Mouse (Mus musculus): ENCODE results near the gene Topors. TPM values are rescaled to one million over a fixed set of nuclear protein-coding genes. Genes with fewer than 3 reads are reported as not detected.
"Not testable (repeated sequence)": the region's sequence is repeated elsewhere in the genome, so short reads cannot be mapped to it uniquely, and the experiment has no call there.

The Topors gene
- 43.2 and 43.4 TPM in 2 replicates for polyA plus RNA-seq (2016; fragmentation: Nextera tagmentation; extraction: Ambion mirVana)

- H3K27ac ChIP-seq: peak within 1 kb of the TSS; percentile 88
- peak within 1 kb of the TSS; percentile 66 for H3K9ac ChIP-seq
- H3K4me3 ChIP-seq: peak within 1 kb of the TSS; percentile 58
- H3K4me2 ChIP-seq (replicated peaks): peak within 1 kb of the TSS; percentile 75
- peaks cover 7% of the 10 kb centered on the region for H3K4me1 ChIP-seq
- peaks cover 16% of the 10 kb centered on the region; the same call in 1 of the 2 replicates for H3K36me3 ChIP-seq
- ATAC-seq (ENCODE audit: low FRiP score, low read depth): peak; percentile 92
- under 1% methylated on average over 38 of the region's 38 CpGs for WGBS
- no peaks in the 10 kb centered on the region for H3K27me3 ChIP-seq (replicated peaks)
- no peaks in the 10 kb centered on the region for H3K9me3 ChIP-seq
Observed at GRCm38 (mm10) chr4:40269430-40270032, at the start of gene Topors, which contains the start of gene Smim27. TSS of gene Topors (minus strand) at chr4:40269850. TSS of gene Smim27 (plus strand) at chr4:40269579.

GRCm38 (mm10) chr4:40317404-40317803, 47.8 kb upstream of the Topors start:
- 80% methylated on average over 3 of the region's 3 CpGs for WGBS
- H3K4me2 ChIP-seq (replicated peaks): no peak overlapping the region
- no peak for ATAC-seq (ENCODE audit: low FRiP score, low read depth)

GRCm38 (mm10) chr4:40313026-40313425, 43.4 kb upstream of the Topors start:
- Histone ChIP-seq H3K27me3 (replicated peaks) (no peaks in the 10 kb centered on the region), H3K27ac (no peak overlapping the region), H3K4me2 (replicated peaks) (no peak overlapping the region), H3K9ac (no peak overlapping the region), H3K9me3 (no peaks in the 10 kb centered on the region), H3K4me3 (no peak overlapping the region), H3K36me3 (no peaks in the 10 kb centered on the region), H3K4me1 (no peaks in the 10 kb centered on the region)
- WGBS: 85% methylated on average over 6 of the region's 6 CpGs
- no peak for ATAC-seq (ENCODE audit: low FRiP score, low read depth)

More at GRCm38 (mm10) chr4:40317404-40317803, 47.8 kb upstream of the Topors start:
- no peak overlapping the region for H3K4me3 ChIP-seq
- H3K27me3 ChIP-seq (replicated peaks): no peaks in the 10 kb centered on the region
- no peaks in the 10 kb centered on the region for H3K36me3 ChIP-seq
- H3K9ac ChIP-seq: no peak overlapping the region
- H3K27ac ChIP-seq: no peak overlapping the region
- H3K9me3 ChIP-seq: no peaks in the 10 kb centered on the region
- no peaks in the 10 kb centered on the region for H3K4me1 ChIP-seq

- no peak overlapping the region for H3K9ac ChIP-seq
- H3K27me3 ChIP-seq (replicated peaks): no peaks in the 10 kb centered on the region
- no peaks in the 10 kb centered on the region for H3K9me3 ChIP-seq
- no peaks in the 10 kb centered on the region for H3K36me3 ChIP-seq
- ATAC-seq (ENCODE audit: low FRiP score, low read depth): no peak
- no peaks in the 10 kb centered on the region for H3K4me1 ChIP-seq
- no peak overlapping the region for H3K4me2 ChIP-seq (replicated peaks)
- H3K27ac ChIP-seq: no peak overlapping the region
- 70% methylated on average over 1 of the region's 1 CpGs for WGBS
- H3K4me3 ChIP-seq: no peak overlapping the region
Observed at GRCm38 (mm10) chr4:40312213-40312612, 42.6 kb upstream of the Topors start.

- ATAC-seq (ENCODE audit: low FRiP score, low read depth): no peak
- Histone ChIP-seq H3K9ac (no peak overlapping the region), H3K9me3 (no peaks in the 10 kb centered on the region), H3K4me3 (no peak overlapping the region), H3K4me2 (replicated peaks) (no peak overlapping the region), H3K36me3 (no peaks in the 10 kb centered on the region), H3K27ac (no peak overlapping the region), H3K27me3 (replicated peaks) (no peaks in the 10 kb centered on the region), H3K4me1 (no peaks in the 10 kb centered on the region)
- 79% methylated on average over 11 of the region's 11 CpGs for WGBS
Observed at GRCm38 (mm10) chr4:40310796-40311383, 41.2 kb upstream of the Topors start.

GRCm38 (mm10) chr4:40309682-40310081, 40.0 kb upstream of the Topors start:
- Histone ChIP-seq H3K36me3 (no peaks in the 10 kb centered on the region), H3K9me3 (no peaks in the 10 kb centered on the region), H3K4me2 (replicated peaks) (no peak overlapping the region), H3K27me3 (replicated peaks) (no peaks in the 10 kb centered on the region), H3K9ac (no peak overlapping the region), H3K4me1 (no peaks in the 10 kb centered on the region), H3K27ac (no peak overlapping the region), H3K4me3 (no peak overlapping the region)
- no peak for ATAC-seq (ENCODE audit: low FRiP score, low read depth)

- 90% methylated on average over 10 of the region's 10 CpGs for WGBS
- H3K9me3 ChIP-seq: no peaks in the 10 kb centered on the region
- H3K27ac ChIP-seq: no peak overlapping the region
- H3K36me3 ChIP-seq: no peaks in the 10 kb centered on the region
- H3K4me3 ChIP-seq: no peak overlapping the region
- ATAC-seq (ENCODE audit: low FRiP score, low read depth): no peak
- H3K9ac ChIP-seq: no peak overlapping the region
- no peak overlapping the region for H3K4me2 ChIP-seq (replicated peaks)
- H3K4me1 ChIP-seq: no peaks in the 10 kb centered on the region
- H3K27me3 ChIP-seq (replicated peaks): no peaks in the 10 kb centered on the region
Observed at GRCm38 (mm10) chr4:40302445-40303125, 32.9 kb upstream of the Topors start.

GRCm38 (mm10) chr4:40301076-40301789, 31.6 kb upstream of the Topors start:
- H3K4me2 ChIP-seq (replicated peaks): peak overlapping the region; percentile 30
- no peaks in the 10 kb centered on the region for H3K36me3 ChIP-seq
- H3K27me3 ChIP-seq (replicated peaks): no peaks in the 10 kb centered on the region
- ATAC-seq (ENCODE audit: low FRiP score, low read depth): peak; percentile 78
- H3K27ac ChIP-seq: no peak overlapping the region
- H3K4me3 ChIP-seq: no peak overlapping the region
- H3K4me1 ChIP-seq: no peaks in the 10 kb centered on the region
- 16% methylated on average over 16 of the region's 16 CpGs for WGBS
- H3K9me3 ChIP-seq: no peaks in the 10 kb centered on the region
- H3K9ac ChIP-seq: no peak overlapping the region

GRCm38 (mm10) chr4:40299169-40299568, 29.5 kb upstream of the Topors start:
- H3K4me2 ChIP-seq (replicated peaks): no peak overlapping the region
- WGBS: 83% methylated on average over 5 of the region's 5 CpGs
- H3K27me3 ChIP-seq (replicated peaks): no peaks in the 10 kb centered on the region
- ATAC-seq (ENCODE audit: low FRiP score, low read depth): no peak
- H3K9me3 ChIP-seq: 0 out of 2 replicates have a peak, but pooled peaks cover 4% of the 10 kb centered on the region
- no peak overlapping the region for H3K4me3 ChIP-seq
- H3K36me3 ChIP-seq: no peaks in the 10 kb centered on the region
- no peaks in the 10 kb centered on the region for H3K4me1 ChIP-seq
- H3K27ac ChIP-seq: no peak overlapping the region
- H3K9ac ChIP-seq: no peak overlapping the region

- H3K9ac ChIP-seq; H3K4me3 ChIP-seq; H3K36me3 ChIP-seq; H3K27me3 ChIP-seq (replicated peaks); H3K4me1 ChIP-seq; ATAC-seq (ENCODE audit: low FRiP score, low read depth); H3K27ac ChIP-seq; H3K4me2 ChIP-seq (replicated peaks): not testable (repeated sequence)
- H3K9me3 ChIP-seq: peaks cover 17% of the 10 kb centered on the region; the same call in 1 of the 2 replicates
- 92% methylated on average over 11 of the region's 11 CpGs for WGBS
Observed at GRCm38 (mm10) chr4:40291511-40291910, 21.9 kb upstream of the Topors start.

GRCm38 (mm10) chr4:40289046-40289445, 19.4 kb upstream of the Topors start:
- H3K4me3 ChIP-seq: no peak overlapping the region
- H3K27ac ChIP-seq: no peak overlapping the region
- H3K36me3 ChIP-seq: no peaks in the 10 kb centered on the region
- H3K9me3 ChIP-seq: peaks cover 12% of the 10 kb centered on the region; the same call in 1 of the 2 replicates
- H3K4me2 ChIP-seq (replicated peaks): no peak overlapping the region
- no peaks in the 10 kb centered on the region for H3K4me1 ChIP-seq
- ATAC-seq (ENCODE audit: low FRiP score, low read depth): no peak
- H3K9ac ChIP-seq: no peak overlapping the region
- H3K27me3 ChIP-seq (replicated peaks): no peaks in the 10 kb centered on the region
- 95% methylated on average over 2 of the region's 2 CpGs for WGBS

GRCm38 (mm10) chr4:40287415-40287814, 17.8 kb upstream of the Topors start:
- no peak overlapping the region for H3K4me2 ChIP-seq (replicated peaks)

More at GRCm38 (mm10) chr4:40287415-40287814, 17.8 kb upstream of the Topors start:
- Histone ChIP-seq H3K9ac (no peak overlapping the region), H3K4me1 (no peaks in the 10 kb centered on the region), H3K27me3 (replicated peaks) (no peaks in the 10 kb centered on the region), H3K4me3 (no peak overlapping the region), H3K9me3 (peaks cover 8% of the 10 kb centered on the region; the same call in 1 of the 2 replicates), H3K27ac (no peak overlapping the region), H3K36me3 (no peaks in the 10 kb centered on the region)
- 81% methylated on average over 6 of the region's 6 CpGs for WGBS
- no peak for ATAC-seq (ENCODE audit: low FRiP score, low read depth)

Data from neural tube, embryonic 12.5 days (tissue).